Comparison of ENCODE assay signal across 8 mouse cellular contexts in genomic region chr11:102308979-102309378, GRCm38 (mm10). TPM values are rescaled to one million over a fixed set of nuclear protein-coding genes. Genes with fewer than 3 reads are reported as not detected.
DNase-seq lines count a peak whose midpoint lies in the region; ATAC-seq and TF ChIP-seq lines count a peak whose summit lies in the region.

No protein-coding gene starts in this region.

- H3K36me3 ChIP-seq in heart, embryonic 11.5 days (ENCODE audit: control insufficient read depth, insufficient read depth, low read length), result peaks cover 38% of the 10 kb centered on the region
- H3K36me3 ChIP-seq in kidney, embryonic 15.5 days, result peaks cover 72% of the 10 kb centered on the region

- H3K9ac ChIP-seq in heart, embryonic 11.5 days (ENCODE audit: low read depth, low read length), result peak overlapping the region; percentile 58
- H3K9ac ChIP-seq in kidney, embryonic 15.5 days, result peak overlapping the region; percentile 8; the same call in 1 of the 2 replicates

- TF ChIP-seq CTCF in brain, embryonic 14.5 days (IDR thresholded peaks at IDR 0.05; ENCODE audit: borderline replicate concordance, extremely low read depth, insufficient read depth, insufficient read length), result peak; percentile 97

- WGBS in heart, embryonic 11.5 days (ENCODE audit: insufficient replicate concordance), result under 1% methylated on average over 27 of the region's 27 CpGs
- WGBS in kidney, embryonic 15.5 days, result under 1% methylated on average over 27 of the region's 27 CpGs

- no peak for TF ChIP-seq POLR2A in brain, embryonic 14.5 days (IDR thresholded peaks at IDR 0.05; ENCODE audit: borderline replicate concordance, extremely low read depth, insufficient read depth, insufficient read length, poor library complexity, severe bottlenecking)

- peak overlapping the region; percentile 40 for H3K4me3 ChIP-seq in heart, embryonic 11.5 days (ENCODE audit: low read depth, low read length)
- peak overlapping the region; percentile 38 for H3K4me3 ChIP-seq in kidney, embryonic 15.5 days (replicated peaks)

- peak; percentile 98 for DNase-seq in CD4-positive helper T cell, adult 2 months (ENCODE audit: low read depth, low spot score)
- peak; percentile 98 for DNase-seq in brain, embryonic 14.5 days (ENCODE audit: low read depth)
- peak; percentile 99 for DNase-seq in liver
- DNase-seq in monocyte, adult 2 months (ENCODE audit: low read depth in 1 of 2, low spot score in 2 of 2), result peak; percentile 97 to 98
- peak; percentile 97 for DNase-seq in spleen, postnatal 14 days (ENCODE audit: low spot score in 2 of 2)

- peak overlapping the region; percentile 75 for H3K4me2 ChIP-seq in heart, embryonic 11.5 days
- peak overlapping the region; percentile 59 for H3K4me2 ChIP-seq in kidney, embryonic 15.5 days

- no peaks in the 10 kb centered on the region for H3K27me3 ChIP-seq in heart, embryonic 11.5 days (ENCODE audit: control insufficient read depth, insufficient read depth, low read length)
- H3K27me3 ChIP-seq in kidney, embryonic 15.5 days, result no peaks in the 10 kb centered on the region

- peaks cover 18% of the 10 kb centered on the region for H3K4me1 ChIP-seq in heart, embryonic 11.5 days (ENCODE audit: control insufficient read depth, insufficient read depth, low read length)
- H3K4me1 ChIP-seq in kidney, embryonic 15.5 days, result peaks cover 33% of the 10 kb centered on the region

- H3K27ac ChIP-seq in heart, embryonic 11.5 days (ENCODE audit: low read depth, low read length), result peak overlapping the region; percentile 36; the same call in 1 of the 2 replicates
- H3K27ac ChIP-seq in kidney, embryonic 15.5 days, result peak overlapping the region; percentile 63

- no peaks in the 10 kb centered on the region for H3K9me3 ChIP-seq in heart, embryonic 11.5 days (replicated peaks; ENCODE audit: control insufficient read depth, low read length)
- H3K9me3 ChIP-seq in kidney, embryonic 15.5 days (replicated peaks), result no peaks in the 10 kb centered on the region

- ATAC-seq in erythroblast, adult 5-6 weeks (replicated peaks; ENCODE audit: low FRiP score, poor library complexity, severe bottlenecking), result peak; percentile 88
- ATAC-seq in heart, embryonic 11.5 days (replicated peaks; ENCODE audit: insufficient number of reproducible peaks, low FRiP score, low TSS enrichment), result peak; percentile 89
- ATAC-seq in kidney, embryonic 15.5 days (replicated peaks; ENCODE audit: low FRiP score), result peak; percentile 96

RNA-seq across cellular contexts. Expression of gene Ubtf, which starts 10.6 kb away (rescaled TPM):
- polyA plus RNA-seq in brain, embryonic 14.5 days (2012; rRNA removed), result 57.7 and 80.5 TPM in 2 replicates
- 19.0 and 22.8 TPM in 2 replicates for total RNA-seq in erythroblast, adult 5-6 weeks (2015; ENCODE audit: low replicate concordance)
- total RNA-seq in erythroblast, adult 5-6 weeks (2017; ENCODE audit: low replicate concordance), result 119 and 258 TPM in 2 replicates
- 52.4 and 56.4 TPM in 2 replicates for polyA plus RNA-seq in heart, embryonic 11.5 days (2014; fragmentation: Nextera tagmentation; extraction: Ambion mirVana)
- 95.3 and 100 TPM in 2 replicates for polyA plus RNA-seq in kidney, embryonic 15.5 days (2015; fragmentation: Nextera tagmentation; extraction: Ambion mirVana)

RNA-seq across cellular contexts. Expression of gene Atxn7l3, which starts 12.5 kb away (rescaled TPM):
- polyA plus RNA-seq in brain, embryonic 14.5 days (2012; rRNA removed), result 116 and 130 TPM in 2 replicates
- total RNA-seq in erythroblast, adult 5-6 weeks (2015; ENCODE audit: low replicate concordance), result 6.3 and 10.4 TPM in 2 replicates
- total RNA-seq in erythroblast, adult 5-6 weeks (2017; ENCODE audit: low replicate concordance), result 5.7 and 9.3 TPM in 2 replicates
- polyA plus RNA-seq in heart, embryonic 11.5 days (2014; fragmentation: Nextera tagmentation; extraction: Ambion mirVana), result 9.9 and 12.0 TPM in 2 replicates
- polyA plus RNA-seq in kidney, embryonic 15.5 days (2015; fragmentation: Nextera tagmentation; extraction: Ambion mirVana), result 12.3 and 14.0 TPM in 2 replicates

RNA-seq across cellular contexts. Expression of gene Tmub2, which starts 24.2 kb away (rescaled TPM):
- polyA plus RNA-seq in brain, embryonic 14.5 days (2012; rRNA removed), result 74.7 and 88.3 TPM in 2 replicates
- 15.9 and 17.1 TPM in 2 replicates for total RNA-seq in erythroblast, adult 5-6 weeks (2015; ENCODE audit: low replicate concordance)
- 17.0 and 28.0 TPM in 2 replicates for total RNA-seq in erythroblast, adult 5-6 weeks (2017; ENCODE audit: low replicate concordance)
- polyA plus RNA-seq in heart, embryonic 11.5 days (2014; fragmentation: Nextera tagmentation; extraction: Ambion mirVana), result 40.1 and 40.5 TPM in 2 replicates
- 48.9 and 57.9 TPM in 2 replicates for polyA plus RNA-seq in kidney, embryonic 15.5 days (2015; fragmentation: Nextera tagmentation; extraction: Ambion mirVana)

RNA-seq across cellular contexts. Expression of gene Asb16, which starts 40.4 kb away (rescaled TPM):
- polyA plus RNA-seq in brain, embryonic 14.5 days (2012; rRNA removed), result 0.25 and 0.56 TPM in 2 replicates
- not detected in 2 replicates for total RNA-seq in erythroblast, adult 5-6 weeks (2015; ENCODE audit: low replicate concordance)
- total RNA-seq in erythroblast, adult 5-6 weeks (2017; ENCODE audit: low replicate concordance), result not detected in 2 replicates
- 0.23 TPM in 1 of 2 replicates, not detected in the other for polyA plus RNA-seq in heart, embryonic 11.5 days (2014; fragmentation: Nextera tagmentation; extraction: Ambion mirVana)
- 0.10 and 0.13 TPM in 2 replicates for polyA plus RNA-seq in kidney, embryonic 15.5 days (2015; fragmentation: Nextera tagmentation; extraction: Ambion mirVana)

RNA-seq across cellular contexts. Expression of gene Slc4a1, which starts 57.0 kb away (rescaled TPM):
- polyA plus RNA-seq in brain, embryonic 14.5 days (2012; rRNA removed), result 1.3 and 2.6 TPM in 2 replicates
- 4,977 and 5,433 TPM in 2 replicates for total RNA-seq in erythroblast, adult 5-6 weeks (2015; ENCODE audit: low replicate concordance)
- 6,454 and 7,565 TPM in 2 replicates for total RNA-seq in erythroblast, adult 5-6 weeks (2017; ENCODE audit: low replicate concordance)
- polyA plus RNA-seq in heart, embryonic 11.5 days (2014; fragmentation: Nextera tagmentation; extraction: Ambion mirVana), result 102 and 112 TPM in 2 replicates
- 12.8 and 20.2 TPM in 2 replicates for polyA plus RNA-seq in kidney, embryonic 15.5 days (2015; fragmentation: Nextera tagmentation; extraction: Ambion mirVana)

Comparison
In these comparisons a context has a peak if more than half of its experiments do, and no peak if none do; other contexts are left out.
1. Peak in every context shown above with its lines: DNase-seq, ATAC-seq, H3K4me3 ChIP-seq and H3K27ac ChIP-seq.